ENCODE assay signal across 13 mouse cellular contexts in the genomic region with DNA sequence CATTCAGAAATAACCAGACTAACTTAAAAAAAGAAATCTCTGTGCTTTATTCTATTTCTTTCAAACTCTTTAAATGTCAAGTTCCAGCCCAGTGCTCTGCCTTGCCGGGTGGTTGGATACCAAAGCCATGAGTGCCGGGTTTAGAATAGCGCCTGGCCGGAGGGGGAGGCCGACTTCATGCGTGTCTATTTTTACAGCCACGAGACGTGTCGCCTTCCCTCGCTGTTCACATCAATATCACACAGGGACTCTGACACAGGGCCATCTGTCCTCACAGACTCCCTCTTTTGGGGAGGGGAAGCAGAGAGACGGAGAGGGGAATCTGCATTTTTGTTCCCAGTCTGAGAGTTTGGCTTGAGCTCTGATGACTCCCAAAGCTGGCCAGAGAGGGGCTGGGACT. TPM values are rescaled to one million over a fixed set of nuclear protein-coding genes. Genes with fewer than 3 reads are reported as not detected.
DNase-seq lines count a peak whose midpoint lies in the region; ATAC-seq and TF ChIP-seq lines count a peak whose summit lies in the region.
"Had no signal": no experiment of that assay in that cellular context is flagged by ENCODE, and none has a peak within 500 bp of the region (broad histone marks: within the 10 kb centered on the region; RNA-seq: fewer than 3 reads in every experiment).

No protein-coding gene starts in this region.

- no peak for TF ChIP-seq POLR2A in brain, embryonic 14.5 days (IDR thresholded peaks at IDR 0.05; ENCODE audit: borderline replicate concordance, extremely low read depth, insufficient read depth, insufficient read length, poor library complexity, severe bottlenecking)

- 52% methylated on average over 11 of the region's 11 CpGs for WGBS in forebrain, embryonic 16.5 days
- WGBS in forebrain, embryonic 11.5 days: 89% methylated on average over 11 of the region's 11 CpGs
- WGBS in heart, postnatal 0 days: 34% methylated on average over 11 of the region's 11 CpGs

- 0 out of 2 replicates have a peak, but pooled peaks have one; percentile 40 for ATAC-seq in forebrain, embryonic 16.5 days
- ATAC-seq in forebrain, embryonic 11.5 days (replicated peaks; ENCODE audit: low FRiP score): no peak
- ATAC-seq in heart, postnatal 0 days (ENCODE audit: insufficient read depth, low read depth): peak; percentile 39; the same call in 1 of the 2 replicates
- ATAC-seq: intestine, embryonic 15.5 days had no signal

- DNase-seq in forebrain, embryonic 11.5 days (ENCODE audit: low spot score): no peak
- peak; percentile 31 to 52 for DNase-seq in left cerebral cortex, postnatal 10 days (ENCODE audit: extremely low spot score in 1 of 2, low spot score in 2 of 2)
- no peak for DNase-seq in left cerebral cortex, adult 18-20 months (ENCODE audit: low spot score in 2 of 2)
- peak; percentile 58 for DNase-seq in brain, embryonic 14.5 days (ENCODE audit: low read depth)
- DNase-seq in heart, postnatal 0 days (ENCODE audit: low spot score): peak; percentile 10
- no peak for DNase-seq in layer of hippocampus, adult 11-12 months (ENCODE audit: low spot score)
- DNase-seq: adrenal gland, postnatal 10 days; lung, embryonic 14.5 days; thymus, adult 2 months had no signal

- no peaks in the 10 kb centered on the region for H3K36me3 ChIP-seq in forebrain, embryonic 16.5 days (ENCODE audit: control insufficient read depth, insufficient read depth)
- no peaks in the 10 kb centered on the region for H3K36me3 ChIP-seq in forebrain, embryonic 11.5 days (ENCODE audit: control insufficient read depth, insufficient read depth, low read length)
- no peaks in the 10 kb centered on the region for H3K36me3 ChIP-seq in heart, postnatal 0 days (replicated peaks; ENCODE audit: control insufficient read depth, insufficient read depth, low read length)
- H3K36me3 ChIP-seq: embryonic facial prominence, embryonic 15.5 days; intestine, embryonic 15.5 days; neural tube, embryonic 12.5 days had no signal

- TF ChIP-seq EP300 in heart, postnatal 0 days (IDR thresholded peaks at IDR 0.05; ENCODE audit: low read depth): no peak

- H3K4me2 ChIP-seq in forebrain, embryonic 16.5 days (ENCODE audit: low read length): no peak overlapping the region
- H3K4me2 ChIP-seq in forebrain, embryonic 11.5 days (ENCODE audit: low read depth, low read length, severe bottlenecking): no peak overlapping the region
- H3K4me2 ChIP-seq in heart, postnatal 0 days (ENCODE audit: low read depth, low read length): no peak overlapping the region
- H3K4me2 ChIP-seq: embryonic facial prominence, embryonic 15.5 days; intestine, embryonic 15.5 days; lung, embryonic 14.5 days; neural tube, embryonic 12.5 days had no signal

- H3K4me1 ChIP-seq in forebrain, embryonic 16.5 days (replicated peaks; ENCODE audit: control insufficient read depth, insufficient read depth, low read length): peaks cover 14% of the 10 kb centered on the region
- no peaks in the 10 kb centered on the region for H3K4me1 ChIP-seq in forebrain, embryonic 11.5 days (replicated peaks; ENCODE audit: control insufficient read depth, insufficient read depth, low read length)
- no peaks in the 10 kb centered on the region for H3K4me1 ChIP-seq in heart, postnatal 0 days (ENCODE audit: control insufficient read depth, insufficient read depth)
- H3K4me1 ChIP-seq: intestine, embryonic 15.5 days had no signal

- TF ChIP-seq CTCF in brain, embryonic 14.5 days (IDR thresholded peaks at IDR 0.05; ENCODE audit: borderline replicate concordance, extremely low read depth, insufficient read depth, insufficient read length): no peak
- no peak for TF ChIP-seq CTCF in heart, postnatal 0 days (IDR thresholded peaks at IDR 0.05; ENCODE audit: low read depth)

- intact Hi-C loops in left cerebral cortex, postnatal 10 days (cut with DNase I): no loop called here

- H3K9me3 ChIP-seq in forebrain, embryonic 16.5 days (ENCODE audit: control insufficient read depth, low read length): no peaks in the 10 kb centered on the region
- H3K9me3 ChIP-seq in forebrain, embryonic 11.5 days (ENCODE audit: control insufficient read depth, low read length): no peaks in the 10 kb centered on the region
- no peaks in the 10 kb centered on the region for H3K9me3 ChIP-seq in heart, postnatal 0 days (replicated peaks; ENCODE audit: control insufficient read depth, low read length)
- H3K9me3 ChIP-seq: embryonic facial prominence, embryonic 15.5 days; intestine, embryonic 15.5 days; neural tube, embryonic 12.5 days had no signal

- no peak overlapping the region for H3K27ac ChIP-seq in forebrain, embryonic 16.5 days (ENCODE audit: low read length)
- H3K27ac ChIP-seq in forebrain, embryonic 11.5 days (ENCODE audit: low read depth, low read length): no peak overlapping the region
- H3K27ac ChIP-seq in heart, postnatal 0 days (ENCODE audit: low read depth): no peak overlapping the region
- H3K27ac ChIP-seq: embryonic facial prominence, embryonic 15.5 days; intestine, embryonic 15.5 days; neural tube, embryonic 12.5 days had no signal

- H3K9ac ChIP-seq in forebrain, embryonic 16.5 days (replicated peaks; ENCODE audit: low read depth, low read length): no peak overlapping the region
- no peak overlapping the region for H3K9ac ChIP-seq in forebrain, embryonic 11.5 days (ENCODE audit: low read length)
- H3K9ac ChIP-seq in heart, postnatal 0 days (replicated peaks; ENCODE audit: low read depth, low read length): no peak overlapping the region
- H3K9ac ChIP-seq: embryonic facial prominence, embryonic 15.5 days; intestine, embryonic 15.5 days; lung, embryonic 14.5 days; neural tube, embryonic 12.5 days had no signal

- no peaks in the 10 kb centered on the region for H3K27me3 ChIP-seq in forebrain, embryonic 16.5 days (replicated peaks; ENCODE audit: control insufficient read depth, insufficient read depth, low read length)
- H3K27me3 ChIP-seq in forebrain, embryonic 11.5 days (ENCODE audit: control insufficient read depth, insufficient read depth, low read length): no peaks in the 10 kb centered on the region
- H3K27me3 ChIP-seq in heart, postnatal 0 days (ENCODE audit: control insufficient read depth, insufficient read depth, low read length): peaks cover 19% of the 10 kb centered on the region
- H3K27me3 ChIP-seq: intestine, embryonic 15.5 days had no signal

- no peak overlapping the region for H3K4me3 ChIP-seq in forebrain, embryonic 16.5 days (replicated peaks; ENCODE audit: low read length)
- no peak overlapping the region for H3K4me3 ChIP-seq in forebrain, embryonic 11.5 days (ENCODE audit: low read depth, low read length)
- no peak overlapping the region for H3K4me3 ChIP-seq in heart, postnatal 0 days (ENCODE audit: low read depth, low read length)
- H3K4me3 ChIP-seq: embryonic facial prominence, embryonic 15.5 days; intestine, embryonic 15.5 days; neural tube, embryonic 12.5 days had no signal

RNA-seq across cellular contexts. Expression of a gene that starts 58.7 kb away (rescaled TPM):
- polyA plus RNA-seq in forebrain, embryonic 16.5 days (2015; fragmentation: Nextera tagmentation; extraction: Ambion mirVana): 804 and 844 TPM in 2 replicates
- 1,000 and 1,067 TPM in 2 replicates for polyA plus RNA-seq in forebrain, embryonic 11.5 days (2014; fragmentation: Nextera tagmentation; extraction: Ambion mirVana)
- 1,000 to 10,000 TPM; 1,724 to 1,730 TPM for total RNA-seq in left cerebral cortex, postnatal 10 days (2021)
- total RNA-seq in left cerebral cortex, adult 18-20 months (2021): 1,000 to 10,000 TPM; 1,463 to 1,514 TPM
- polyA plus RNA-seq in brain, embryonic 14.5 days (2012; rRNA removed): 4,229 and 5,499 TPM in 2 replicates
- 4,531 and 5,254 TPM in 2 replicates for total RNA-seq in heart, postnatal 0 days (2014; rRNA removed; ENCODE audit: low replicate concordance)
- polyA plus RNA-seq in heart, postnatal 0 days (2015; fragmentation: Nextera tagmentation; extraction: Ambion mirVana): 891 and 953 TPM in 2 replicates

Comparison
In these comparisons a context has a peak if more than half of its experiments do, and no peak if none do; other contexts are left out.
1. DNase-seq: peak in left cerebral cortex, postnatal 10 days (2 of 2), brain, embryonic 14.5 days (single experiment) and heart, postnatal 0 days (single experiment); none in forebrain, embryonic 11.5 days (single experiment), left cerebral cortex, adult 18-20 months (0 of 2) and layer of hippocampus, adult 11-12 months (single experiment).